In the genomic region with DNA sequence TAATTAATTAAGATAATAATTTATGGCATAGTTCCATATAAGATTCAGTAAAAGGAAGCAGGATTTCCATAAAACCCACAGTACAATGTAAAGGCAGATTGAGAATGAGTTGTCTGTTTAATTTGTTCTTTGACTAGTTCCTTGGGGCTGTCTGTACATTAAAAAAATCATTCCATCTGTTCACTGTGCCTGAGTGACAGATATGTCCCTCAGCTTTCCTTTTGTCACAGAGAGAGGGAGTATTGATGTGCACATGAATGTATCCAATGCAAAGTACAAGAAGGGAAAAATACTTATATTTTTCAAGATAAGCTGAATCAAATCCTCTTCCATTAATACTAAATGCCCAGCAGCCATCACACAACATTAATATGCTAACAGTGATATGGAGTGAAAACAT, we compare ENCODE assay signal across 17 mouse cellular contexts.
DNase-seq lines count a peak whose midpoint lies in the region; ATAC-seq and TF ChIP-seq lines count a peak whose summit lies in the region.
"Had no signal": no experiment of that assay in that cellular context is flagged by ENCODE, and none has a peak within 500 bp of the region (broad histone marks: within the 10 kb centered on the region; RNA-seq: fewer than 3 reads in every experiment).

No protein-coding gene starts in this region.

- H3K4me2 ChIP-seq in forebrain, embryonic 15.5 days (replicated peaks), result no peak overlapping the region
- no peak overlapping the region for H3K4me2 ChIP-seq in forebrain, embryonic 11.5 days (ENCODE audit: low read depth, low read length, severe bottlenecking)
- H3K4me2 ChIP-seq in midbrain, embryonic 13.5 days (replicated peaks), result no peak overlapping the region
- no peak overlapping the region for H3K4me2 ChIP-seq in midbrain, embryonic 11.5 days
- H3K4me2 ChIP-seq: heart, embryonic 13.5 days had no signal

- 0 out of 2 replicates have a peak, but pooled peaks cover 3% of the 10 kb centered on the region for H3K4me1 ChIP-seq in forebrain, embryonic 15.5 days
- H3K4me1 ChIP-seq in forebrain, embryonic 11.5 days (replicated peaks; ENCODE audit: control insufficient read depth, insufficient read depth, low read length), result no peaks in the 10 kb centered on the region
- no peaks in the 10 kb centered on the region for H3K4me1 ChIP-seq in midbrain, embryonic 13.5 days (replicated peaks)
- H3K4me1 ChIP-seq in midbrain, embryonic 11.5 days (ENCODE audit: control insufficient read depth, insufficient read depth, low read length), result no peaks in the 10 kb centered on the region
- H3K4me1 ChIP-seq: embryonic facial prominence, embryonic 10.5 days; heart, embryonic 13.5 days had no signal

- no peak for TF ChIP-seq CTCF in brain, embryonic 14.5 days (IDR thresholded peaks at IDR 0.05; ENCODE audit: borderline replicate concordance, extremely low read depth, insufficient read depth, insufficient read length)

- H3K4me3 ChIP-seq in forebrain, embryonic 15.5 days, result no peak overlapping the region
- H3K4me3 ChIP-seq in forebrain, embryonic 11.5 days (ENCODE audit: low read depth, low read length), result no peak overlapping the region
- no peak overlapping the region for H3K4me3 ChIP-seq in midbrain, embryonic 13.5 days (replicated peaks)
- H3K4me3 ChIP-seq in midbrain, embryonic 11.5 days (ENCODE audit: low read depth, low read length), result no peak overlapping the region
- H3K4me3 ChIP-seq: embryonic facial prominence, embryonic 10.5 days; heart, embryonic 13.5 days had no signal

- ATAC-seq in forebrain, embryonic 15.5 days (replicated peaks), result peak; percentile 79
- ATAC-seq in forebrain, embryonic 11.5 days (replicated peaks; ENCODE audit: low FRiP score), result no peak
- peak; percentile 58; the same call in 1 of the 2 replicates for ATAC-seq in midbrain, embryonic 13.5 days
- no peak for ATAC-seq in midbrain, embryonic 11.5 days (ENCODE audit: low FRiP score)
- ATAC-seq in megakaryocyte-erythroid progenitor cell, adult 5-6 weeks (replicated peaks; ENCODE audit: low FRiP score, low TSS enrichment, poor library complexity, severe bottlenecking), result no peak
- ATAC-seq: hindbrain, embryonic 16.5 days had no signal

- no peak overlapping the region for H3K9ac ChIP-seq in forebrain, embryonic 15.5 days (replicated peaks)
- no peak overlapping the region for H3K9ac ChIP-seq in forebrain, embryonic 11.5 days (ENCODE audit: low read length)
- H3K9ac ChIP-seq in midbrain, embryonic 13.5 days (replicated peaks), result no peak overlapping the region
- no peak overlapping the region for H3K9ac ChIP-seq in midbrain, embryonic 11.5 days (ENCODE audit: low read length)
- H3K9ac ChIP-seq: heart, embryonic 13.5 days had no signal

- no peak for TF ChIP-seq POLR2A in brain, embryonic 14.5 days (IDR thresholded peaks at IDR 0.05; ENCODE audit: borderline replicate concordance, extremely low read depth, insufficient read depth, insufficient read length, poor library complexity, severe bottlenecking)

- H3K27ac ChIP-seq in forebrain, embryonic 15.5 days (replicated peaks), result peak overlapping the region; percentile 62; the same call in 1 of the 2 replicates
- no peak overlapping the region for H3K27ac ChIP-seq in forebrain, embryonic 11.5 days (ENCODE audit: low read depth, low read length)
- no peak overlapping the region; the same call in 1 of the 2 replicates for H3K27ac ChIP-seq in midbrain, embryonic 13.5 days
- H3K27ac ChIP-seq in midbrain, embryonic 11.5 days (ENCODE audit: low read depth, low read length), result no peak overlapping the region
- H3K27ac ChIP-seq: embryonic facial prominence, embryonic 10.5 days; heart, embryonic 13.5 days had no signal

- DNase-seq in forebrain, embryonic 11.5 days (ENCODE audit: low spot score), result no peak
- no peak for DNase-seq in midbrain, embryonic 11.5 days (ENCODE audit: low spot score, missing footprints)
- DNase-seq in brain, adult 2 months (ENCODE audit: low read depth, low spot score), result peak; percentile 39
- peak; percentile 74 for DNase-seq in brain, embryonic 14.5 days (ENCODE audit: low read depth)
- DNase-seq in liver, result no peak
- DNase-seq: adrenal gland, adult 8-10 months; adrenal gland, postnatal 36 days; cerebellum, adult 2 months; gastrocnemius, postnatal 36 days; heart, adult 11 months; heart, postnatal 36 days had no signal

- H3K36me3 ChIP-seq in forebrain, embryonic 15.5 days, result no peaks in the 10 kb centered on the region
- H3K36me3 ChIP-seq in forebrain, embryonic 11.5 days (ENCODE audit: control insufficient read depth, insufficient read depth, low read length), result no peaks in the 10 kb centered on the region
- no peaks in the 10 kb centered on the region for H3K36me3 ChIP-seq in midbrain, embryonic 13.5 days
- H3K36me3 ChIP-seq in midbrain, embryonic 11.5 days (ENCODE audit: control insufficient read depth, insufficient read depth, low read length), result no peaks in the 10 kb centered on the region
- H3K36me3 ChIP-seq: embryonic facial prominence, embryonic 10.5 days; heart, embryonic 13.5 days had no signal

- H3K27me3 ChIP-seq in forebrain, embryonic 15.5 days, result no peaks in the 10 kb centered on the region
- no peaks in the 10 kb centered on the region for H3K27me3 ChIP-seq in forebrain, embryonic 11.5 days (ENCODE audit: control insufficient read depth, insufficient read depth, low read length)
- H3K27me3 ChIP-seq in midbrain, embryonic 13.5 days, result no peaks in the 10 kb centered on the region
- no peaks in the 10 kb centered on the region for H3K27me3 ChIP-seq in midbrain, embryonic 11.5 days (ENCODE audit: control insufficient read depth, insufficient read depth, low read length)
- H3K27me3 ChIP-seq: heart, embryonic 13.5 days had no signal

- H3K9me3 ChIP-seq in forebrain, embryonic 15.5 days, result no peaks in the 10 kb centered on the region
- no peaks in the 10 kb centered on the region for H3K9me3 ChIP-seq in forebrain, embryonic 11.5 days (ENCODE audit: control insufficient read depth, low read length)
- H3K9me3 ChIP-seq in midbrain, embryonic 13.5 days, result no peaks in the 10 kb centered on the region
- H3K9me3 ChIP-seq in midbrain, embryonic 11.5 days (ENCODE audit: control insufficient read depth, low read length), result no peaks in the 10 kb centered on the region
- H3K9me3 ChIP-seq: embryonic facial prominence, embryonic 10.5 days; heart, embryonic 13.5 days had no signal

Comparison
In these comparisons a context has a peak if more than half of its experiments do, and no peak if none do; other contexts are left out.
1. ATAC-seq: peak in forebrain, embryonic 15.5 days (single experiment) and midbrain, embryonic 13.5 days (single experiment); none in forebrain, embryonic 11.5 days (single experiment), midbrain, embryonic 11.5 days (single experiment) and megakaryocyte-erythroid progenitor cell, adult 5-6 weeks (single experiment).
2. DNase-seq: peak in brain, adult 2 months (single experiment) and brain, embryonic 14.5 days (single experiment); none in forebrain, embryonic 11.5 days (single experiment), midbrain, embryonic 11.5 days (single experiment) and liver (single experiment).